Mouse (Mus musculus) left cerebral cortex, adult 18-20 months (tissue): ENCODE data around the gene Kptn. TPM values are rescaled to one million over a fixed set of nuclear protein-coding genes. Genes with fewer than 3 reads are reported as not detected.

ENCODE experiments used
- DNase-seq, 2 experiments: peaks; one replicate each; pipeline ENCODE4 v3.0.0; 2021 to 2022; ENCODE audit warnings: low spot score in 2 of 2, mixed read lengths in 1 of 2
- total RNA-seq, 2 experiments: library from RNA; stranded (reverse); gene quantifications; 2 replicates each; pipeline ENCODE4 v1.2.3; 2021

The Kptn gene
- total RNA-seq, 2 experiments from 2014 or later: 34.9 to 35.1 TPM

- peak in 1 of 2 experiments; percentile 60 for DNase-seq
Measured at GRCm38 (mm10) chr7:16116418-16116817, 3.3 kb upstream of the Kptn start.

- DNase-seq: no peak
Measured at GRCm38 (mm10) chr7:16117100-16117499, 2.6 kb upstream of the Kptn start.

- no peak for DNase-seq
Measured at GRCm38 (mm10) chr7:16120262-16120600, 536 bp downstream of the Kptn start.

- DNase-seq: no peak
Measured at GRCm38 (mm10) chr7:16125829-16126228, 6.1 kb downstream of the Kptn start.

GRCm38 (mm10) chr7:16128344-16128743 lies 8.6 kb downstream of the Kptn start:
- no peak for DNase-seq

GRCm38 (mm10) chr7:16128899-16129298 lies 9.2 kb downstream of the Kptn start:
- DNase-seq: no peak

GRCm38 (mm10) chr7:16129421-16129845 lies 9.7 kb downstream of the Kptn start, which contains the start of gene Slc8a2:
TSS of gene Slc8a2 (plus strand) at chr7:16129826.
- peak; percentile 87 to 89 for DNase-seq

- DNase-seq: peak; percentile 44 to 54
Measured at GRCm38 (mm10) chr7:16129846-16130691, 10.4 kb downstream of the Kptn start.

GRCm38 (mm10) chr7:16130956-16131634 lies 11.4 kb downstream of the Kptn start:
- peak; percentile 48 to 63 for DNase-seq

GRCm38 (mm10) chr7:16132161-16132581 lies 12.5 kb downstream of the Kptn start:
- DNase-seq: no peak

- no peak for DNase-seq
Measured at GRCm38 (mm10) chr7:16132926-16133325, 13.2 kb downstream of the Kptn start.

- no peak for DNase-seq
Measured at GRCm38 (mm10) chr7:16133691-16134090, 14.0 kb downstream of the Kptn start.

GRCm38 (mm10) chr7:16134951-16135392 lies 15.3 kb downstream of the Kptn start:
- no peak for DNase-seq

GRCm38 (mm10) chr7:16146489-16147410 lies 27.1 kb downstream of the Kptn start:
- DNase-seq: peak; percentile 75 to 84

- no peak for DNase-seq
Measured at GRCm38 (mm10) chr7:16147643-16148042, 27.9 kb downstream of the Kptn start.

GRCm38 (mm10) chr7:16149241-16149640 lies 29.5 kb downstream of the Kptn start:
- peak; percentile 88 to 93 for DNase-seq

- DNase-seq: no peak
Measured at GRCm38 (mm10) chr7:16150191-16151145, 30.8 kb downstream of the Kptn start.

GRCm38 (mm10) chr7:16153522-16153921 lies 33.8 kb downstream of the Kptn start:
- peak; percentile 72 to 73 for DNase-seq

GRCm38 (mm10) chr7:16155132-16155872 lies 35.6 kb downstream of the Kptn start:
- peak in 1 of 2 experiments; percentile 62 for DNase-seq
